Mouse (Mus musculus) sigmoid colon, adult 10 weeks (tissue): ENCODE measurements around the gene Tab3. TPM values are rescaled to one million over a fixed set of nuclear protein-coding genes. Genes with fewer than 3 reads are reported as not detected.

Source experiments
- polyA plus RNA-seq: library from polyadenylated mRNA; stranded (reverse); fragments of 350-450 nt; fragmentation: Illumina TruSeq; extraction: RNeasy Lipid Tissue Mini Kit (QIAGEN cat#74804); gene quantifications from one replicate; pipeline ENCODE4 v1.2.3, GENCODE M21; 2014; ENCODE audit warnings: low read depth, low replicate concordance

Gene Tab3
- 28.6 TPM for polyA plus RNA-seq

GRCm38 (mm10) chrX:85573532-85574181, at the start of gene Tab3:
Tab3 (plus strand) TSS chrX:85574022.

Other genes with a start within 250 kb of the Tab3 start
- 104 TPM for gene Gk, start 202.8 kb downstream of the Tab3 start, polyA plus RNA-seq